Mouse (Mus musculus): Measurements from ENCODE around the gene Urgcp. TPM values are rescaled to one million over a fixed set of nuclear protein-coding genes. Genes with fewer than 3 reads are reported as not detected.

Urgcp gene
- total RNA-seq, 4 experiments from 2014 or later: 63.6 to 83.8 (median 65.6) TPM

GRCm38 (mm10) chr11:5707530-5708353, 54.4 kb downstream of the Urgcp start:
- DNase-seq: peak; percentile 77

- DNase-seq: no peak
These were observed 55.2 kb downstream of the Urgcp start for GRCm38 (mm10) chr11:5706874-5707529.

- DNase-seq: no peak
These were observed 56.2 kb downstream of the Urgcp start for GRCm38 (mm10) chr11:5705972-5706371.

GRCm38 (mm10) chr11:5703341-5703740, 58.8 kb downstream of the Urgcp start:
- DNase-seq: no peak

GRCm38 (mm10) chr11:5702957-5703332, 59.2 kb downstream of the Urgcp start:
- no peak for DNase-seq

- no peak for DNase-seq
These were observed 59.8 kb downstream of the Urgcp start for GRCm38 (mm10) chr11:5702271-5702956.

- no peak for DNase-seq
These were observed 60.4 kb downstream of the Urgcp start for GRCm38 (mm10) chr11:5701821-5702220.

- DNase-seq: no peak
These were observed 60.9 kb downstream of the Urgcp start for GRCm38 (mm10) chr11:5701300-5701699.

GRCm38 (mm10) chr11:5700808-5701207, 61.4 kb downstream of the Urgcp start:
- peak; percentile 40 for DNase-seq

- DNase-seq: no peak
These were observed 70.4 kb downstream of the Urgcp start for GRCm38 (mm10) chr11:5691775-5692174.

- DNase-seq: no peak
These were observed 77.9 kb downstream of the Urgcp start for GRCm38 (mm10) chr11:5684283-5684682.

GRCm38 (mm10) chr11:5682541-5682940, 79.6 kb downstream of the Urgcp start:
- peak; percentile 53 for DNase-seq

Other genes with a start within 250 kb of the Urgcp start
- 100 to 1,000 TPM; 163 to 269 (median 179) TPM for gene Xbp1, start 241.7 kb downstream of the Urgcp start, total RNA-seq (2022)
- gene Ccdc117, start 220.2 kb downstream of the Urgcp start, total RNA-seq (2022): 10 to 100 TPM; 23.8 to 34.9 (median 28.8) TPM
- gene Ankrd36, start 192.7 kb downstream of the Urgcp start, total RNA-seq (2022): not detected
- 100 to 1,000 TPM; 102 to 222 (median 154) TPM for gene Mrps24, start 46.7 kb downstream of the Urgcp start, total RNA-seq (2022)
- 10 to 100 TPM; 70.7 to 98.8 (median 74.0) TPM for gene Dbnl, start 26.1 kb upstream of the Urgcp start, total RNA-seq (2022)
- gene Pgam2, start 41.4 kb upstream of the Urgcp start, total RNA-seq (2022): not detected
- 10 to 100 TPM in 2 of 4 experiments, 1 to 10 TPM in 2; 8.0 to 14.7 (median 11.5) TPM for gene Polm, start 75.6 kb upstream of the Urgcp start, total RNA-seq (2022)
- gene Aebp1, start 99.6 kb upstream of the Urgcp start, total RNA-seq (2022): 100 to 1,000 TPM; 443 to 768 (median 514) TPM
- 10 to 100 TPM; 39.6 to 67.0 (median 51.5) TPM for gene Pold2, start 115.9 kb upstream of the Urgcp start, total RNA-seq (2022)
- gene Myl7, start 136.4 kb upstream of the Urgcp start, total RNA-seq (2022): under 1 TPM in 1 of 4 experiments, not detected in 3; 0.73 TPM
- gene Gck, start 187.7 kb upstream of the Urgcp start, total RNA-seq (2022): 1 to 10 TPM; 2.8 to 5.4 (median 4.0) TPM
- gene Ykt6, start 193.3 kb upstream of the Urgcp start, total RNA-seq (2022): 10 to 100 TPM; 73.5 to 98.2 (median 85.7) TPM